Mouse (Mus musculus) CH12.LX (cell line): ENCODE measurements at regions not wholly inside any gene's neighbourhood (a gene's known extent, or its start where the extent isn't known, plus 50 kb on each side); places are given as distances from the start of the nearest gene placed in this dataset.

ENCODE experiments used
- DNase-seq: peaks from one replicate; pipeline ENCODE4 v3.0.0-alpha.2; 2013; ENCODE audit errors: extremely low read depth
- H3K27ac ChIP-seq: 2 replicates; pipeline ENCODE4 v1.5.1; 2012; ENCODE audit warnings: low read depth, mild to moderate bottlenecking, control low read depth, moderate library complexity; ENCODE audit not compliant: insufficient read depth
- H3K27me3 ChIP-seq: replicated peaks from 2 replicates; pipeline ENCODE3; 2012; ENCODE audit warnings: inconsistent platforms
- H3K36me3 ChIP-seq, 2 experiments: replicated peaks in 1 of 2; 2 replicates each; pipeline versions ENCODE3 to v1.6.1; 2012; ENCODE audit warnings: inconsistent platforms in 1 of 2, low read length in 1 of 2, mild to moderate bottlenecking in 1 of 2, mixed read lengths in 1 of 2, moderate library complexity in 1 of 2; ENCODE audit not compliant: control insufficient read depth in 1 of 2, insufficient read depth in 1 of 2
- H3K4me1 ChIP-seq, 2 experiments: 2 replicates each; pipeline ENCODE4 v1.6.1; 2012; ENCODE audit warnings: inconsistent platforms in 1 of 2, moderate library complexity in 1 of 2; ENCODE audit not compliant: insufficient read depth in 2 of 2, control insufficient read depth in 1 of 2
- H3K4me2 ChIP-seq: 2 replicates; pipeline ENCODE4 v1.6.1; 2012; ENCODE audit warnings: low read depth, mild to moderate bottlenecking, control low read depth; ENCODE audit not compliant: poor library complexity, insufficient read depth, severe bottlenecking
- H3K4me3 ChIP-seq, 3 experiments: fragments of 150-350 bp in 1 of 3; sonication (generic) in 1 of 3; replicated peaks in 1 of 3; 2 replicates each; pipeline versions ENCODE3 to v1.5.1; 2011 to 2012; ENCODE audit warnings: low read depth in 2 of 3, low read length in 2 of 3, mild to moderate bottlenecking in 2 of 3, moderate library complexity in 2 of 3, control low read depth in 1 of 3, improper control_type of control experiment in 1 of 3, inconsistent platforms in 1 of 3, mixed read lengths in 1 of 3; ENCODE audit not compliant: poor library complexity in 1 of 3
- H3K79me2 ChIP-seq: replicated peaks from 2 replicates; pipeline ENCODE4 v1.6.1; 2012; ENCODE audit warnings: mild to moderate bottlenecking, moderate library complexity; ENCODE audit not compliant: control insufficient read depth, poor library complexity, insufficient read depth, severe bottlenecking; ENCODE audit errors: extremely low read depth
- H3K9ac ChIP-seq: 2 replicates; pipeline ENCODE4 v1.6.1; 2012; ENCODE audit warnings: low read depth, mild to moderate bottlenecking, control low read depth, moderate library complexity; ENCODE audit not compliant: insufficient read depth
- H3K9me3 ChIP-seq: replicated peaks from 2 replicates; pipeline ENCODE3; 2012; ENCODE audit warnings: low read length, inconsistent platforms, mixed read lengths
- BHLHE40 ChIP-seq: IDR thresholded peaks from 2 replicates; pipeline ENCODE4 v1.6.1; 2011; ENCODE audit warnings: mild to moderate bottlenecking, low read depth, low read length, improper control_type of control experiment
- CHD1 ChIP-seq: IDR thresholded peaks from 2 replicates; pipeline ENCODE4 v1.6.1; 2012; ENCODE audit warnings: low read depth, low read length, improper control_type of control experiment, inconsistent platforms
- E2F4 ChIP-seq: IDR thresholded peaks from 2 replicates; pipeline ENCODE4 v1.6.1; 2011; ENCODE audit warnings: low read depth, low read length, improper control_type of control experiment; ENCODE audit not compliant: insufficient replicate concordance
- EP300 ChIP-seq: IDR thresholded peaks from 2 replicates; pipeline ENCODE4 v1.6.1; 2011; ENCODE audit warnings: low read length, improper control_type of control experiment
- ETS1 ChIP-seq: conservative IDR thresholded peaks from 2 replicates; pipeline ENCODE4 v1.6.1; 2012; ENCODE audit warnings: low read depth, mild to moderate bottlenecking, inconsistent platforms, low read length, improper control_type of control experiment, moderate library complexity
- JUN ChIP-seq: IDR thresholded peaks from 2 replicates; pipeline ENCODE4 v1.6.1; 2011; ENCODE audit warnings: low read depth, mild to moderate bottlenecking, low read length, improper control_type of control experiment, moderate library complexity; ENCODE audit not compliant: insufficient read depth
- JUND ChIP-seq: conservative IDR thresholded peaks from 2 replicates; pipeline ENCODE4 v1.6.1; 2011; ENCODE audit warnings: low read depth, low read length, improper control_type of control experiment
- KAT2A ChIP-seq: IDR thresholded peaks from 2 replicates; pipeline ENCODE4 v1.6.1; 2012; ENCODE audit warnings: low read length, improper control_type of control experiment, inconsistent platforms; ENCODE audit not compliant: insufficient replicate concordance
- MAFK ChIP-seq: IDR thresholded peaks from 2 replicates; pipeline ENCODE4 v1.6.1; 2011; ENCODE audit warnings: low read length, improper control_type of control experiment; ENCODE audit not compliant: insufficient replicate concordance
- MYC ChIP-seq: IDR thresholded peaks from 2 replicates; pipeline ENCODE4 v1.6.1; 2011; ENCODE audit warnings: low read depth, mild to moderate bottlenecking, improper control_type of control experiment, low read length
- NELFE ChIP-seq: IDR thresholded peaks from 2 replicates; pipeline ENCODE4 v1.6.1; 2011; ENCODE audit warnings: low read depth, low read length, improper control_type of control experiment
- PAX5 ChIP-seq: IDR thresholded peaks from 2 replicates; pipeline ENCODE4 v1.6.1; 2012; ENCODE audit warnings: low read length, inconsistent platforms, mixed read lengths
- RAD21 ChIP-seq: IDR thresholded peaks from 2 replicates; pipeline ENCODE4 v1.6.1; 2011; ENCODE audit warnings: low read depth, mild to moderate bottlenecking, low read length, improper control_type of control experiment, moderate library complexity
- RCOR1 ChIP-seq: conservative IDR thresholded peaks from 2 replicates; pipeline ENCODE4 v1.6.1; 2012; ENCODE audit warnings: low read depth, mild to moderate bottlenecking, inconsistent platforms, low read length, improper control_type of control experiment
- TBP ChIP-seq: conservative IDR thresholded peaks from 2 replicates; pipeline ENCODE4 v1.6.1; 2011; ENCODE audit warnings: low read depth, low read length, improper control_type of control experiment
- TCF12 ChIP-seq: IDR thresholded peaks from 2 replicates; pipeline ENCODE4 v1.6.1; 2014; ENCODE audit warnings: low read depth, mild to moderate bottlenecking, inconsistent platforms, low read length, improper control_type of control experiment
- ZMIZ1 ChIP-seq: IDR thresholded peaks from 2 replicates; pipeline ENCODE4 v1.6.1; 2012; ENCODE audit warnings: low read depth, mild to moderate bottlenecking, inconsistent platforms, low read length, improper control_type of control experiment
- ZNF384 ChIP-seq: IDR thresholded peaks from 2 replicates; pipeline ENCODE4 v1.6.1; 2012; ENCODE audit warnings: low read depth, low read length, improper control_type of control experiment, inconsistent platforms
- dilution Hi-C: fragments of 300-500 bp; cut with MboI; formaldehyde crosslinking; loops from 2 replicates; pipeline ENCODE4 v1.14.3; 2020; ENCODE audit warnings: low sequenced_read_pairs; ENCODE audit not compliant: extremely low pct_unique_long_range_greater_than_20kb, extremely low pct_ligation_motif_present
- in situ Hi-C: fragments of 300-500 bp; cut with MboI; formaldehyde crosslinking; loops from 3 replicates; pipeline ENCODE4 v1.14.3; 2019; ENCODE audit warnings: low sequenced_read_pairs, low pct_ligation_motif_present, low pct_unique_long_range_greater_than_20kb, mixed read lengths

DNA sequence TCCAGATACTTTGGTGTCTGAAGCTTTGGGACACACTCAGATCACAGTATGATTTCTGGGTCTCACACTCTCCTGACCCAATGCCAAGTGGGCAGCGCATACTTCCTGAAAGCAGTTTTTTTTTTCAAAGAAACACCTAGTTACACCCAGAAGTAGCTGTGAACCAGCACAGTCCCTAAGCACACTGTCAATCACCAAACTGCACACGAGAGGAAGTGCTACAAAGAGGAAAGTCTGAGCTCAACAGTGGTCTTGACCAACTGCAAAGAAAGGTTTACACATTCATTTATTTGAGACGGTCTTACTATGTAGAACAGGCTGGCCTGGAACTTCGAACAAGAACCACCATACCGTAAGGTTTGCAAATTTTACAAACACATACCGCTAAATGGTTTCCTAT is 70.2 kb upstream of the Plekha5 start:
- H3K36me3 ChIP-seq = no peaks in the 10 kb centered on the region
- H3K79me2 ChIP-seq = no peaks in the 10 kb centered on the region
- no peak overlapping the region for H3K9ac ChIP-seq
- no peaks in the 10 kb centered on the region for H3K4me1 ChIP-seq
- no peak overlapping the region for H3K4me2 ChIP-seq
- H3K4me3 ChIP-seq = no peak overlapping the region
- in situ Hi-C loops (no loop called here), dilution Hi-C loops (no loop called here)
- DNase-seq = no peak
- no peaks in the 10 kb centered on the region for H3K27me3 ChIP-seq
- TF ChIP-seq MYC (no peak), E2F4 (no peak)
- H3K27ac ChIP-seq = no peak overlapping the region
- peaks cover 65% of the 10 kb centered on the region for H3K9me3 ChIP-seq

DNA sequence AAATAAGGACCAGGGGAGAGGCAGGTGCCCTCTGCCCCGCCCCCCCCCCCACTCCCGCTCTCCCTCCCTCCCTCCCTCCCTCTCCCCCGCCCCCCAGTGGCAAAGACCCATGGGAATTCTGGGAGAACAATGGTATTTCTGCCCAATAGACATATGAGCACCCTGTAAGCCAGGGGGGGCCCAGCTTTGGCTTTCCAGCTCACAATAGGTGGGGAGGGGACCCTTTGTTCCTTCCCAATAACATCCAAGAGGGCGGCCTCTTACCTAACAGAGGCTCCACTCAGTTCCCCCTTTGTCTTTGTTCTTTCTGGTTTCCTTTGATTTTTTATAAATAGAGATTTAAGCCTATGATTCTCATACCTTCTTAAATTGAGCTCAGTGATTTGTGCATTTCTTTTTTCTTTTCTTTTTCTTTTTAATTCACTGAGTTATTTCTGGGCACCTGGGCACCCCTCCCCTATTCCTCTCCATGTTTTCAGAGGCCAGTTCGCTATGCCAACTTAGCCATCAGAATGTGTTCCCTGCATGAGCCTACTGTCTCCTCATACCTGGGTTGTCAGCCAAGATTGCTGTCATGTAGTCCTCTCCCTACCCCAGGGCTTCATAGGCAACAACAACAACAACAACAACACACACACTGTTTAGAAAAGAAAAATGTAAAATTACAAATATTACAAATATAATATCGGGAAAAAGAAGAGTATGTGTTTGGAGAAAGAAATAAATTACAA is 72.3 kb upstream of the Plekha5 start:
- Histone ChIP-seq H3K4me3 (no peak overlapping the region), H3K36me3 (no peaks in the 10 kb centered on the region), H3K27ac (no peak overlapping the region), H3K9me3 (peaks cover 69% of the 10 kb centered on the region), H3K9ac (no peak overlapping the region), H3K27me3 (no peaks in the 10 kb centered on the region), H3K4me2 (no peak overlapping the region), H3K4me1 (no peaks in the 10 kb centered on the region), H3K79me2 (no peaks in the 10 kb centered on the region)
- in situ Hi-C loops = no loop called here
- TF ChIP-seq JUN = no peak
- TF ChIP-seq CHD1 = no peak
- no peak for TF ChIP-seq ETS1
- no peak for TF ChIP-seq NELFE
- no peak for TF ChIP-seq JUND
- no peak for TF ChIP-seq RCOR1
- no peak for TF ChIP-seq RAD21
- TF ChIP-seq PAX5 = no peak
- no peak for TF ChIP-seq TCF12
- no peak for TF ChIP-seq TBP
- TF ChIP-seq MAFK = no peak
- TF ChIP-seq ZNF384 = no peak
- TF ChIP-seq ZMIZ1 = no peak
- no peak for TF ChIP-seq E2F4
- no peak for TF ChIP-seq EP300
- no peak for TF ChIP-seq KAT2A
- no peak for TF ChIP-seq BHLHE40
- dilution Hi-C loops = no loop called here
- no peak for DNase-seq
